Mouse (Mus musculus): Measurements from ENCODE around the gene Tat.

The Tat gene

DNA sequence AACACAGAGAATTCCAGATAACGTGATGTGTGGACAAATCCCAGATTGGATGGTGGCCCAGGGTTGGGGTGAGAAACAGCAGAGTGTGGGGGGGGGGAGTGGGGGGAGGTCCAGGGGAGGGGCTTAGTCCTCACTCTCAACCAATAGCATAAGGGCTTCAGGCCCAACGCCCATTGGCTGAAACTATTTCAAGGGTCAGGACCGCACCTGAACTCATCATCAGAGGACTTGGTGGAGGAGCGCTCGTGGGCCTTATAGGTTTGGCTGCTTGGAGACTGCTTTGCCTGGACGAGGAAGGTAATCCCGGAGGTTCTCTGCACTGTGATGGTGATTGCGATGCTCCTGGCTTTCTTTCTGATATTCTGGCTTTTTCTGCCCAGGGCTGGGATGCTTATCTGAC is at the start of gene Tat:
Tat (plus strand) TSS at position 214 of the 400 bp plus-strand sequence.
- DNase-seq (ENCODE audit: low read depth, low spot score): no peak

DNA sequence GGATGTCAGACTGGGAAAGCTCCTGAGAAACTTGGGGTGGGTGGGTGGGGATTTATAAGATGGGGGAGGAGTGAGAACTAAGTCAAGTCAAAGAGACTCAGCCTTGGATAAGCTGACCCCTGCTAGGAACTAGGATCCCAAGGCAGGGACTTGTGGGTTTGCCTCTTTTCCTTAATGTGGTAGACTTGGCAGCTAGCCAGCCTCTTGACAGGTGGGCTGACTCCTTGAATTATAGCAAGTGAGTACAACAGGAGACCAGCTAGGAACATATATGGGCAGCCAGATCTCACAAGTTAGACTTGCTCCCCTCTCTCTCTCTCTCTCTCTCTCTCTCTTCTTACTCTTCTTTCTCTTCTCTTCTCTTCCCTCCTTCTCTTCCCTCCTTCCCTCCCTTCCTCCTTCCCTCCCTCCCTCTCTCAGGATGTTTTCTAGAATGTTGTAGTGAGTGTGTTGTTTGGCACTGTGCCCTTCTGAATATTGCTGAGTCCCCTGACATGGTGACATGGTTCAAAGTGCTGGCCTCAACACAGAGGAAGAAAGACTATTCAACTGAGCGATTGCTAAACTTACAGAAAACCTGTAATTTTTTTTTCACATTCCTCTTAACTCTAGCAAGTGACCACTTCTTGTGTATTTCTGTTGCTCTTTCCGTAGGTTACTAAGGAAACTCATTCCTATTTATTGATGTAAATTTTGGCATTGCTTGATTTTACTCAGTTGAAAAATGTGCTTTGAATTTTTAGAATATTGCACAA is 48.5 kb upstream of the Tat start:
- DNase-seq (ENCODE audit: low read depth, low spot score): no peak

DNA sequence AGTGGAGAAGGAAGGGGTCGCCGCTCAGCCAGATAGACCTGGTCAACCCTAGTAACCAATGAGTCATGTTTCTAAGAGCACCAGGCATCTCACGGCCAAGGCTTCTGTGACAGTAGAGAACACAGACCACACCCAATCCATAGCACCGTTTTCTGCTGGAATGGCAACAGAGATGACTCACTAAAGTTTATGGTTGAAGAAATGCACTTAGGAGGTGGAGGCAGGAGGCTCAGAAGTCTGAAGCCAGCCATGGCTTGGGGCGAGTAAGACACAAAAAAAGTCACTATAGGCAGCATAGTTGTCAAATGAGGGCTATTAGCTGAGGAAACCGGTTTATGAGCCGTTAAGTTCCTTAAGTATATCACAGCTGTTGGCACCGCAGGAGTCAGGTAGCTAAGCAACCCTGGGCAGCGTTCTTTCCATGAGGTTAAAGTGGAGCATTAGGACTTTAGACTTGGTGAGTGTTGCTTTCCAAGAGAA is 45.0 kb upstream of the Tat start:
- DNase-seq (ENCODE audit: low read depth, low spot score): no peak

DNA sequence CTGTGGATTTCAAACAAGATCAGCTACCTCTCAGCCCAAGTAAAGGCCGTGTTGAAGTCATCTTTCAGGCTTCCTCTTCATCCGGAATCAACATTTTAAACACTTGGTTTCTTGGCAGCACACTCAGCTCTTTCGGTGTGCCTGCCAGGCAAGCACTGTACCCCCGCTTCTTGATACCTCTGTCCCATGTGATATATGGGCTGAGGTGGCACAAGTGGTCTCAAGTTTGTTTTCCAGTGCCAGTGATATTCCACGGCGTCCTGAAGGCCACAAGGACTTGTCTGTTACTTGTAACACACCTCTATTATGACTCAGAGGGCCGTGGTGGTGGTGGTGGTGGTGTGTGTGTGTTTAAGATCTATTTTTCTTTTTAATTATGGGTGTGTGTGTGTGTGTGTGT is 44.5 kb upstream of the Tat start:
- DNase-seq (ENCODE audit: low read depth, low spot score): no peak

DNA sequence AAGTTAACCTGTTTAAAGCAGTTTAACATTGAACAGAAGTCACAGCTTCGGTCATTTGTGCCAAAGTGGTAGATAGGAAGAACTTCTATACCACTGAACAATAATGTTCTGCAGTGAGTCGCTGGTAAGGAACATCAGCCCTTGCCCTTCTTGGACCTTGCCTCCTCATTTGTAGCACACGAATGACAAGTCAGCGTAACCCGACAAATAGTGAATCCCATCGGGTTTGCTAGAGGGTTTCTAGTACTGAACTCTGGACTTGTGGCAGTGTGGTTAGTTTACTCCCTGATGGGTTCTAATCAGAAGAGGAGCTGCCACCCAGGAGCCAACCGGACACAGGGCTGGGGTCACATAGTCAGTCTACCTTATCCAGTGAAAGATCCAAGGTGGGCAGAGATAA is 44.0 kb upstream of the Tat start:
- no peak for DNase-seq (ENCODE audit: low read depth, low spot score)

DNA sequence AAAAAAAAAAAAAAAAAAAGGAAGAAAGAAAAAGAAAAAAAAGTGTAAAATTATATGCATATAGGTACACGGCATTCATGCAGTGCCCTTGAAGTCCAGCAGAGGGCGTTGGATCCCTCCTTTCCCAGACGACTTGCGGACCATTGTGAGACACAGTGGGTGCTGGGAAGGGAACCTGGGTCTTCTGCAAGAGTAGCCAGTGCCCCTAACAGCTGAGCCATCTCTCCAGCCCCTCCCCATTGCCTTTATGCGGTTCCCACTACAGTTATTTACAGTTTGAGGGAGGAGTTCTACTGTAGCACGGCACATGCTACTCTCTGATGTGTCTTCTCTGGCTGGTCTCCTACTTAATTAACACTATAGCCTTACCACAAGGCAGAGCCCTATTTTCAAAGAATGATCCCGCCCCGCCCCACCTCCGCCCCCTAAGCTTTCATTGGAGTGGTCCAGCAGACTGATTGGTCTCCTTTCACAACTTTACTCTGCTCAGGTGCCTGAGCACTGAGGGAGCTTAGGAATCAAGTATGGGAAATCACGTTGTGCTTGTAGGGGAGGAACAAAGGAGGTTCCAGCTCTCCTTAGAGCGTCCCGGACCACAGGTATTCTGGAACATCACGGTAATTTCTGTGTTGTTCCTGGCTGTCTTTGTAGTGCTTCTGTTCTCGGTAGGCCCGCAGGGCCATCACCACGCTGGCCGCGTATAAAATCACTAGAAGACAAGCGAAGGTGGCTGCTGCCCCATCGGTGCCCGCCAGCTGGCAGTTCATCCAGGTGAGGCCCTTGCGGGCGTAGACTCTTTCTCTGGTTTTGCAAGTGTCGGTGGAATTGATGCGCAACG is 42.6 kb upstream of the Tat start:
- DNase-seq (ENCODE audit: low read depth, low spot score): no peak

DNA sequence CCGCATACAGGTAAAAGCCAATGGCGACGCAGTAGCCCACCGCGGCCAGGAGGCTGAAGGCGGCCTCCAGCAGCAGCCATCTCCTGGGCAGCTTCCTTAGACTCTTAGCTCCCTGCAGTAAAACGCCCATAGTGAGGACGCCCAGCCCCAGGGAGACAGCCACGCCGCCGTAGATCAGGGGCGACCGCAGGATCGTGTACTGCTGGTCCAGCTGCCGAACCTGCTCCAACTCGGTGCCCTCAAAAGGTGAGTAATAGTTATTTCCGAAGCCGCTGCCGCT is 42.0 kb upstream of the Tat start:
- DNase-seq (ENCODE audit: low read depth, low spot score): no peak

DNA sequence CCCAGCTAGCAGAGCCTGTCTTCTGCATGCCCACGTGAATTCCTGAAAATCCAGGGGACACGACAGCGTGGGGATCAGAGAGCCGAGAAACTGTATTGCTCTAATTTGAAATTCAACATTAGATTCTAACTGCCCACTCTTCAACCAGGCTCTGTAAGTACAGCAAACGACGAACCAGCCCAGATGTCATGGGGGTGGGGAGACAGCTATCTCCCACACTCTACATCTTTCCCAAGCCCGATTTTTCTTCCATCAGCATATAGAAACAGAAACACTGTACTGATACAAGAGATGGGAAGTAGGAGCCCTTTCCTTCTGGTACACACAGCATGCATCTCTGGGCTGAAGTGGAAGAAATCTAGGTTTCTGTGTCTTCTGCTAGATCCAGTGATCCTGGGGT is 38.1 kb upstream of the Tat start:
- no peak for DNase-seq (ENCODE audit: low read depth, low spot score)

DNA sequence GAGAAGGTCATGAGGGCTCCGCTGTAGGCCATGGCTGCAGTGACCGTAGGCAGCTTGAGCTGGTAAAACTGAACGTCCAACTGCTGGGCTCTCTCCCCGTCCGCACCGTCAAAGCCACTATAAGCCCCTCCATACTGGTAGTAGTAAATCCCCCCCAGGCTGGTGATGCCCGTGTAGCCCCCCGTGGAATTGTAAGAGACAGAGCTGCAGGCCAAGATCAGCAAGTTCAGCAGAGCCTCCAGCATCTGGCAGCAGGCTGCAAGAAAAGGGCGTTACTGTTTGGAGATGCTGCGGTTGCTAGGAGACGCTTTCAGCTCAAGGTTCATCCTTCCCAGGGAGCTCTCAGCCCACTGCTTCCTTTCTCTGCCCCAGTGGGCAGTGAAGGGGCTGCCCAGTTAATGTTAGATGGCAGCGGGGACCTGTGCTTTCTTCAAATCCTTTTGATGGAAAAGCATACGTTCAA is 35.7 kb upstream of the Tat start:
- no peak for DNase-seq (ENCODE audit: low read depth, low spot score)

DNA sequence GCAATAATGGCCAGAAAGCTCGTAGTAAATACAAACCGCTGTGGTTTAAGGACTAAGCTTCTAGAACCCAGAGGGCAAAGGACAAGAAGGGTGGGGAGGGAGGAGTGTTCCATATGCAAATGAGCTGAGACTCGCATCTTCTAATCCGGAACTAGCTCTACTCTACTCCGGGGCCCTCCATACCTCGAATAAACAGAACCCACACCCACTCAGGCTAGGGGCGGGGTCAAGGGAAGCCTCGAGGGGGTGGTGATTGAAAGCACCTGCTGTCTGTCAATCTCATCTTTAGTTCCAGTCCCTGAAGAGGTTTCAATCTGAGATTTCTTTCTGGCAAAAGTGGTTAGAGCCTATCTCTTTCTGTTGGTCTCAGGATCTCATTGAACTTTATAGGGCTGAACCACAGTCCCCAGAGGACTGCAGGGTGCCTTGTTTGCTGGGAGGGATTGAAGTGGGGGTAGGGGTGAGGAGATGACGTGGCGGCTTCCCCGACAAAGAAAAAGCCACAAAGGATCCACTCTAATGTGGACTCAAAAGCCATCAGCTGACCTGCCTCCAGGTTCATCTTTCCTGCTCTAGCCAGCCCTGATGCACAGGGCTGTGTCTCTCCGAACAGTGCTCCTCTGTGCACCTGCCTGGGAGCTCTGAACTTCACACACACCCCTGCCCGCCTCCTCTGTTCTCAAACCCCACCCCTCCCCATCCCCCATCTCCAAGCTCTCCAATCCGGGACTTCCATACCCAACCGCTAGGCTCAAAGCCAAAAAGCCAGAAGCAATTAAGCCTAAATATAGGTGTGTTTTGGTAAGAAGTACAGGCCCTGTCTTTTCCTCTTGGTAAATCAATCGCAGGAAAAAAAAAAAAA is 32.8 kb upstream of the Tat start:
- no peak for DNase-seq (ENCODE audit: low read depth, low spot score)

DNA sequence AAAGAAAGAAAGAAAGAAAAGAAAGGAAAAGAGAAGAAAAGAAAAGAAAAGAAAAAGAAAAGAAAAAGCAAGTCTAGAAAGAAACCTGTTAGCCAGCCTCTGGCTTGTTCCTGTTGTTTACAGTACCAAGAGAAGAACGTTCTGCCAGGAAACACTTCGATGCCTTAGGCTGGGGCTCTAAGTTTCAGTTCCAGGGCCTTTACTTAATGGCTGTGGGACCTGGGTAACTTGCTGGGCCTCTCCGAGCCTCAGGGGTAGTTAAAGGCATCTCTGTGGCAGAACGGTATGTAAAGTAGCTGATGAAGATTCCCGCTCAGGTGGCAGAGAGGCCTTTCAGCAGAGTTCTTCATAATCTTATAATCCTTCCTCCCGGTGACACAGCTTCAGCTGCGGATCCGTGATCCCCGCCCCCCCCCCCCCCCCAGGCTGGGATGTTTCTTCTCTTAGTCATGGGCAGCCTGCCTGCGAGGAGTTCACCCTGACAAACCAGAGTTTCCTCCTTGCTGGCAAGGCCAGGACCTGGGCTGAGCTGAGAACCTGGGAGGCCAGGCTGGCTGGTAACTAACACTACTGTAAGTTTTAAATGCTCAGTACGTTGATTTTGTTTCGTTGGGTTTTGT is 32.1 kb upstream of the Tat start:
- no peak for DNase-seq (ENCODE audit: low read depth, low spot score)

DNA sequence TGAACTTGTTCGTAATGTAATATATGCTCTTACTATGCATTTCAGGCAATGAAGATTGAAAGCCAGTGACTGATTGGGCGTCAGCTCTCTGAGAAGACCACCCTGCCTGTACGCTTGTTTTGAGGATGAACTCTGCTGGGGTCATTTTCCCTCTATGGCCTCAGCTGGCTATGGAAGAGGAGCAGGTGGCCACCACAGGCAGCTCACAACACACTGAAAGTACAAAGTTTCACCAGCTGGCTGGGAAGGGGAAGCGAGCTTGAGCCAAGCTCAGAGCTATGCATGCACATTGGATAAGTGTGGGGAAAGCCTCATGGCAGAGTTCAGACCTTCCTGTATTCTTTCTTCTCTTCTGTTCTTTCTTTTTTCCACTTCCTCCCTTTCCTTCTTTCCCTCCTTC is 31.1 kb upstream of the Tat start:
- no peak for DNase-seq (ENCODE audit: low read depth, low spot score)

DNA sequence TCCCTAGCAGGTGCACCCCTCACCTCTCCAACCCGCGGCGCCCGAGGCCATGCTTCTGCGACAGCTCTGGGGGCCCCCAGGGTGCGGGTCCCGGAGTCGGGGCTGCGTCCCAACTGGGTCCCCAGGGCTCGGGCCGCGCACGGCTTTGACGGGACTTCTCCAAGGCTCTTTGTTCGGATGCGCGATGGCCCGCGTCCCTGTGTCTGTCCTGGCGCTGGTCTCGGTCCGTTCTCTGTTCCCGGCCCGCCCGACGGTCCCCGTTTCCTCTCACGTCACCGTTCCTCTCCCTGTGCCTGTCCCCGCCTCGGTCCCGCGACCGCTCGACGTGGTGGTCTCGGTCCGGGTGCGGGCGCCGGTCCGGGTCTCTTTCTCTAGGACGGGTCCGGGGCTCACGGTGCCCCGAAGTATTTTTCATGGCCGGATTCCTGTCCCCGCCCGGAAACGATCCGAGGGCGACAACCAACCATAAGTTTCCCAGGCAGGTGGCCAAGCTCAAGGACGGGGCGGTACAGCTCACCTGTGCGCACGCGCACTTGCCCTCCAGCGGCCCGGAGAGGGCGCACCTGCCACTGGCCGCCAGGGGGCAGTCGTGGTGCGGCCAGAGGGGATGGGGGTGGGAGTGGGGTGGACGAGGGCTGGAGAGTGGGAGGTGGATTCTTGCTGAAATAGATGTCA is 28.4 kb upstream of the Tat start, which contains the start of gene Marveld3:
Marveld3 (minus strand) TSS at position 511 of the 675 bp plus-strand sequence.
- no peak for DNase-seq (ENCODE audit: low read depth, low spot score)

DNA sequence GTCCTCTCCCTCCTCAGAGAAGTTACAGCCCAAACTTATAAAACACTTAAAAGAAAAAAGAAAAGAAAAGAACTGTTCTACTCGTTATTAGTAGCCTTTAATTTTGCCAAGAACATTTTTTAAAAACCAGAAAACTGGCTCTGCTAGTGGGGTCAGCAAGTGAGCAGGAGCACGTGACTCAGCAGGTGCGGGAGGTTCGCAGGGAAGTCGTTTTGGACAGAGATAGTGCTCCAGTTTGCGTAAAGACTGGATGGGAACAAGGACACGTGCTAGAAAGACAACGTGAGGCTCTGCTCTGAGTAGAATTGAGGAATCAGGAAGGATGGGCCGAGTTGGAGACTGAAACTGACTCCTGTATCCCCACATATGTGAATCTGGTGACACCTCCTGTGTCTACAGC is 27.3 kb upstream of the Tat start:
- DNase-seq (ENCODE audit: low read depth, low spot score): no peak

DNA sequence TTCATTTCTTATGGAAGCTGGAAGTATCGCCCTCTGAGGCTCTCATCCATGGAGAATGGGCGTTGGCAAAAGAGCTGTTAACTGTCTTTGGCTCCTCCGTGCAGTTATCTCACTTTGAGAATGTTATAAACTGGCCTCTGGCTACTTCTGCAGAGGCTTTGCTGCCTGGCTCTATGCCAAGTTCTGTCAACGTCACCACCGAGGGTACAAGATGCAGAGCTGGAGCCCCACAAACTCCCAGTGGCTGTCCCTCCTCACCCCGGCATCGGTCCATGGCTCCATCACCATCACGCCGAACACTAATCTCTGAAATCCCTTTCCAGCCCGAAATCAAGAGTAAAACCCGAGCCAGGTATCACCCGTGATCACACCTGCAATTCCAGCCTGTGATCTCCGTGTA is 26.8 kb upstream of the Tat start:
- DNase-seq (ENCODE audit: low read depth, low spot score): no peak

DNA sequence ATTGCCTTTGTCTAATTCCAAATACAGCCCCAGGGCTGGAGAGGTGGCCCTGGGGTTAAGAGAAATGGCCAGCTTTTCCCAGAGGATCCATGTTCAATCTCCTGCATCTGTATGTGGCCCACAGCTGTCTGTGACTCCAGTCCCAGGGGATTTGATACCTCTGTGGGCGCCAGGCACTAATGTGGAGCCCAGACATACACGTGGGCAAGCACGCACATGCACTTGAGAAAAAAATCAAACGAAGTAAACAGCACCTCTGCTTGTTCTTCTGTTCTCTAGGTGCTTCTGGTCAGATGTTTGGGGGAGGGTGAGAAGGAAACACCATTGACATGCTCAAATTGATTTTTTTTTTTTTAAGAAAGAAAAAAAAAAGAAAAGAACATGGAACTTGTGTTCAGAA is 26.1 kb upstream of the Tat start:
- DNase-seq (ENCODE audit: low read depth, low spot score): no peak

DNA sequence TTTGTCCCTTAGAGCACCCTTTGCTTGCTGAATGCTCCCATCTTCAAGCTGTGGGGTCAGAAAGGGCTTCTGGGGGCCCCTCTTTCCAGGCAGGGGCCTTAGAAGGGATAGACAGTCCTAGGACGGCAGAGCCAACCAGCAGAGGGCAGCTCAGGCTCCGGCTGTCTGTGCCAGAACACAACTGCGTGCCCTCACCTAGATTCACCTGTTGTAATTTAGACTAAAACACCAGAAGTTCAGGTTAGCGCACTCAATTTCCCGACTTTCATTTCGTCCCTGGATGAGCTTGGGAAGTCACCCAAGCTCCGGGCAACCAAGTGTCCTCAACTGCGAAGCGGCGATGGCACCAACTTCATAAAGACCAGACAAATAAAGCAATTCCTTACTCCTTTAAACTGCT is 21.4 kb upstream of the Tat start:
- no peak for DNase-seq (ENCODE audit: low read depth, low spot score)

DNA sequence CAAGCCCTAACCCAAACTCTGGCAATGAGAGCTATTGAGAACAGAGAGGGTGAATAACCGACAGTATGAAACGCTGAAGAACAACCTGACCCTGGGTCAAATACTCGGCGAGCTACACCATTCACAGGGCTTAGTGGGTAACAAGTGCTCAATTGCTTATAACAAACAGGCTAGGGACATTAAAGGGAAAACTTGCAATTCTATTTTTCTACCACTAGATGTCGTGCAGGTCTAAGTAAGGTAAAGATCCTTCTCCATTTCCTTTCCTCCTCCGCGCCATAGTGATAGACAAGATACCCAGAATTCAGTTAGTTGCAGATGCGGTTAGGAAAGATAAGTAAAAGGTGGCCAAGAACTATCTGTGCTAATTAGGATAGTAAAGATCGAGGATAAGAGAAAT is 19.9 kb upstream of the Tat start:
- DNase-seq (ENCODE audit: low read depth, low spot score): no peak

DNA sequence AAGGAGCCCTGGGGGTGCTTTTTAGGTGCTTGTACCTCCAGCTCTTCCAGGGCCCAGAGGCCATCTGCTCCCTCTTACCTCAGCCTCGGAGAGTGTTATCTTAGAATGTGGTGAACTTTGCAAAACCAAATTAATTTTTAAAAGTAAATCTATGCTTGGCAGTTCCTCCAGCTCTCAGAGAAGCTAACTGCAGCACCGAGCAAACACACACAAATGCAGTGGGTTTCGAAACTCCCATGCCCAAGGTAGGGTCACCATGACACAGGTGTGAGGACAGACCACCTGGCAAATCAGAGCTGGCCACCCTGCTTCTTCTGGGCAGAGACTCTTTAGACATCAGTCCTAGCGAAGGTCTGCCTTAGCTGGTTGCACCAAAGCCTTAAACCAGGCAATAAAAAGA is 17.3 kb upstream of the Tat start:
- no peak for DNase-seq (ENCODE audit: low read depth, low spot score)

DNA sequence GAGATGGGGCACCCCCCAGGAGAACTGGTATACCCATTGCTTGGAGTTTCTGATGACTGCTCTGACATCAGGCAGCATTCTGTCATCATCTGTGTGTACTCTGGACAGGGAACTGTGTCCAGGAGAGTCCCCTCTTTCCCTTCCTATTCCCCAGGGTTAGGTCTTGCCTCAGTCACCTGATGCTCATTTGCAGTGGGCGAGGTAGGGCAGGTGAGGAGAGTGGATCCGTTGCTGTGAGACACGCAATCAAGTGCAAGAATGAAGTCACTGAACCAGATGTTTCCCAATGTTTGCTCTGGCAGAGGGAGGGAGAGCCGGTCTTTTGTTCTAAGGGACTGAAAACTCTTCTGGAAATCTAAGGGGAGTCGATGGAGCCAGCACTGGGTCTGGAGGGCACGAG is 10.9 kb upstream of the Tat start:
- no peak for DNase-seq (ENCODE audit: low read depth, low spot score)

Data from embryo, embryonic 11.5 days (tissue).